Comparison of ENCODE assay signal across 9 mouse cellular contexts in the genomic region with DNA sequence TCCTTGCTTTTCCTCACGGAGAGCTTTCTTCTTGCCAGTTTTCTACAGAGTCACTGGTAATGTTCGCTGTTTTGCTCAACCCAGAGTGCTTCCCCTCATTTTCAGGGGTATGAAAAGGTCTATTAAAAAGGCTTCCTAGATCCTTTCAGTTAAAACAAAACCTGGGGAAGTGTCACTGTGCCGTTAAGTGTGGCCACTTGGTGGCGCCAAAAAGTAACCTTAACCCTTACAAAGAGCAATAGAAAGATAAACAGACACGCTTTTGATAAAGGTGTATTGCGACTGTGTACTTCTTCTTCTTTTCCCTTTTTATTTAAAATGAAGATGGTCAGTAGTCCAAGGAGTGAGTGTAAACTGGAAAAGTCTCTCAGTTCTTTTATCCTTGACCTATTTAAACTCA.
DNase-seq lines count a peak whose midpoint lies in the region; ATAC-seq lines count a peak whose summit lies in the region.
"Had no signal": no experiment of that assay in that cellular context is flagged by ENCODE, and none has a peak within 500 bp of the region (broad histone marks: within the 10 kb centered on the region; RNA-seq: fewer than 3 reads in every experiment).

No protein-coding gene starts in this region.

- no peak overlapping the region for H3K27ac ChIP-seq in heart, embryonic 12.5 days (ENCODE audit: poor library complexity, severe bottlenecking)
- H3K27ac ChIP-seq: heart, embryonic 15.5 days had no signal

- no peak overlapping the region for H3K4me2 ChIP-seq in heart, embryonic 12.5 days
- H3K4me2 ChIP-seq: heart, embryonic 15.5 days had no signal

- peak; percentile 4 to 75 for DNase-seq in heart, adult 18-20 months
- peak; percentile 72 for DNase-seq in adipocyte (ENCODE audit: low spot score)
- peak; percentile 76 for DNase-seq in embryo, embryonic 10 days (ENCODE audit: low spot score)
- peak; percentile 22 to 27 for DNase-seq in gastrocnemius, postnatal 36 days
- DNase-seq in layer of hippocampus, adult 18-20 months (ENCODE audit: low spot score in 2 of 2), result peak; percentile 28 to 85
- DNase-seq in lung, postnatal 36 days, result peak; percentile 70
- DNase-seq in right cerebral cortex, postnatal 10 days (ENCODE audit: low spot score in 2 of 2), result peak; percentile 71 to 83

- H3K4me1 ChIP-seq in heart, embryonic 12.5 days (replicated peaks), result no peaks in the 10 kb centered on the region
- H3K4me1 ChIP-seq: heart, embryonic 15.5 days had no signal

- H3K9ac ChIP-seq in heart, embryonic 12.5 days, result no peak overlapping the region
- H3K9ac ChIP-seq: heart, embryonic 15.5 days had no signal

- intact Hi-C loops in gastrocnemius, postnatal 36 days (cut with DNase I), result loop anchor here (2.0 to 5.0 kb wide), 2 partner anchors 396 to 458 kb away; a partner anchor contains a TSS

- H3K4me3 ChIP-seq in heart, embryonic 12.5 days, result no peak overlapping the region
- H3K4me3 ChIP-seq: heart, embryonic 15.5 days had no signal

- ATAC-seq in heart, embryonic 12.5 days (ENCODE audit: insufficient number of reproducible peaks, low FRiP score), result no peak

- no peaks in the 10 kb centered on the region for H3K27me3 ChIP-seq in heart, embryonic 12.5 days (replicated peaks)
- H3K27me3 ChIP-seq: heart, embryonic 15.5 days had no signal

- WGBS in heart, embryonic 12.5 days, result 15% methylated on average over 6 of the region's 6 CpGs

- no peaks in the 10 kb centered on the region for H3K36me3 ChIP-seq in heart, embryonic 12.5 days
- H3K36me3 ChIP-seq: heart, embryonic 15.5 days had no signal

- no peaks in the 10 kb centered on the region for H3K9me3 ChIP-seq in heart, embryonic 12.5 days (replicated peaks)
- H3K9me3 ChIP-seq: heart, embryonic 15.5 days had no signal

Comparison
In these comparisons a context has a peak if more than half of its experiments do, and no peak if none do; other contexts are left out.
1. DNase-seq: peak in every context shown above with its lines; median percentile 77 in right cerebral cortex, postnatal 10 days; 76 in embryo, embryonic 10 days; 72 in adipocyte; 70 in lung, postnatal 36 days; 56 in layer of hippocampus, adult 18-20 months; 40 in heart, adult 18-20 months; 24 in gastrocnemius, postnatal 36 days.